Mouse (Mus musculus) heart, adult 11 months (tissue): ENCODE measurements around the gene C1qtnf9.

Experiments used
- DNase-seq: peaks from one replicate; pipeline ENCODE4 v3.0.0; 2022

The C1qtnf9 gene

GRCm38 (mm10) chr14:60767884-60768283, at the start of gene C1qtnf9:
C1qtnf9 (plus strand) TSS chr14:60768134.
- DNase-seq, result peak; percentile 96

GRCm38 (mm10) chr14:60721304-60721703, 46.6 kb upstream of the C1qtnf9 start:
- no peak for DNase-seq

GRCm38 (mm10) chr14:60721938-60722337, 46.0 kb upstream of the C1qtnf9 start:
- no peak for DNase-seq

- no peak for DNase-seq
These were observed 41.8 kb upstream of the C1qtnf9 start for GRCm38 (mm10) chr14:60726091-60726490.

- DNase-seq, result no peak
These were observed 40.8 kb upstream of the C1qtnf9 start for GRCm38 (mm10) chr14:60727130-60727529.

GRCm38 (mm10) chr14:60732081-60732480, 35.9 kb upstream of the C1qtnf9 start:
- no peak for DNase-seq

GRCm38 (mm10) chr14:60732787-60733186, 35.1 kb upstream of the C1qtnf9 start:
- DNase-seq, result peak; percentile 96

GRCm38 (mm10) chr14:60733706-60734105, 34.2 kb upstream of the C1qtnf9 start:
- DNase-seq, result peak; percentile 92

GRCm38 (mm10) chr14:60735206-60735605, 32.7 kb upstream of the C1qtnf9 start:
- DNase-seq, result no peak

GRCm38 (mm10) chr14:60735848-60736547, 31.9 kb upstream of the C1qtnf9 start:
- no peak for DNase-seq

- DNase-seq, result peak; percentile 98
These were observed 31.2 kb upstream of the C1qtnf9 start for GRCm38 (mm10) chr14:60736591-60737192.

GRCm38 (mm10) chr14:60737202-60737611, 30.7 kb upstream of the C1qtnf9 start:
- DNase-seq, result no peak

GRCm38 (mm10) chr14:60738434-60738938, 29.4 kb upstream of the C1qtnf9 start:
- DNase-seq, result peak; percentile 93

- peak; percentile 74 for DNase-seq
These were observed 28.8 kb upstream of the C1qtnf9 start for GRCm38 (mm10) chr14:60739155-60739554.

GRCm38 (mm10) chr14:60739616-60740015, 28.3 kb upstream of the C1qtnf9 start:
- DNase-seq, result peak; percentile 95

- peak; percentile 87 for DNase-seq
These were observed 27.4 kb upstream of the C1qtnf9 start for GRCm38 (mm10) chr14:60740507-60740906.

GRCm38 (mm10) chr14:60741033-60741432, 26.9 kb upstream of the C1qtnf9 start:
- peak; percentile 83 for DNase-seq

- peak; percentile 96 for DNase-seq
These were observed 26.4 kb upstream of the C1qtnf9 start for GRCm38 (mm10) chr14:60741490-60741981.

GRCm38 (mm10) chr14:60743681-60744080, 24.3 kb upstream of the C1qtnf9 start:
- peak; percentile 74 for DNase-seq

- DNase-seq, result no peak
These were observed 22.7 kb upstream of the C1qtnf9 start for GRCm38 (mm10) chr14:60745201-60745600.

- DNase-seq, result no peak
These were observed 21.8 kb upstream of the C1qtnf9 start for GRCm38 (mm10) chr14:60746141-60746540.

GRCm38 (mm10) chr14:60747154-60747870, 20.6 kb upstream of the C1qtnf9 start:
- peak; percentile 91 for DNase-seq

- peak; percentile 91 for DNase-seq
These were observed 18.1 kb upstream of the C1qtnf9 start for GRCm38 (mm10) chr14:60749880-60750279.
